8 mouse cellular contexts compared by ENCODE assay signal in the genomic region with DNA sequence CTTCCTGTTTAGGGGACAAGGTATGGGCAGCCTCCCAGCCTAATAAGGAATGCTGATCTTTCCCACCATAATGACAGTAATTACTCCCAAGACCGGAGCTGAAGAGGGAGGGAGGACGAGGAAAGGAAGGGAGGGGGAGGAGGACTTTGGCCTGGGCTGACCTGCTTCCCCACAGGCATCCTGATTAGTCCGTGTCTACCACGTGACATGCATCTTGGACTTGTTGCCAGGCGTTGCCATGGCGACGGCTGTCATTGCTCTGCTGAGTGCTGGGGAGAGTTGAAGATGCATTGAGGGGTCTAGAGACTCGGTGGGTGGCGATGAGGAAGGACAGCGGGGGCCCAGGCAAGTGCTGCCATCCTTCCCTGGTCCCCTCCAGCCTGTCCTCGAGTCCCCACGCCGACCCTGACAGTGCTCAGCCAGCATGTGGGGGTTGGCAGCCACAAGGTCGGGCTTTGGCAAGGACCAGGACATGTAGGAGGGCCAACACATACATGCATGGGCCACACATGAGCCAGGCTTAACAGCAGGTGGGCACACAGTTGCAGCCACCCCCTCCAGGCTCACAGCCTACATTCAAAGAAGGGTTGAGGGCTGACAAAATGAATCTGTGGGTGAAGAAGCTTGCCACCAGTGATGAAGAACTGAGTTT. TPM values are rescaled to one million over a fixed set of nuclear protein-coding genes. Genes with fewer than 3 reads are reported as not detected.
DNase-seq lines count a peak whose midpoint lies in the region; ATAC-seq lines count a peak whose summit lies in the region.

No protein-coding gene starts in this region.

- no peaks in the 10 kb centered on the region for H3K9me3 ChIP-seq in lung, embryonic 15.5 days
- no peaks in the 10 kb centered on the region for H3K9me3 ChIP-seq in hindbrain, embryonic 12.5 days (replicated peaks)
- no peaks in the 10 kb centered on the region for H3K9me3 ChIP-seq in midbrain, embryonic 10.5 days (replicated peaks)

- H3K4me3 ChIP-seq in lung, embryonic 15.5 days: no peak overlapping the region
- H3K4me3 ChIP-seq in hindbrain, embryonic 12.5 days: no peak overlapping the region
- H3K4me3 ChIP-seq in midbrain, embryonic 10.5 days: peak overlapping the region; percentile 35

- H3K4me2 ChIP-seq in lung, embryonic 15.5 days: no peak overlapping the region
- H3K4me2 ChIP-seq in hindbrain, embryonic 12.5 days (replicated peaks): peak overlapping the region; percentile 35

- 4% methylated on average over 14 of the region's 14 CpGs for WGBS in lung, embryonic 15.5 days
- under 1% methylated on average over 14 of the region's 14 CpGs for WGBS in hindbrain, embryonic 12.5 days
- 2% methylated on average over 14 of the region's 14 CpGs for WGBS in midbrain, embryonic 10.5 days

- ATAC-seq in lung, embryonic 15.5 days (ENCODE audit: borderline replicate concordance, extremely low read depth, low FRiP score, low TSS enrichment): peak; percentile 59; the same call in 1 of the 2 replicates
- ATAC-seq in hindbrain, embryonic 12.5 days (ENCODE audit: low FRiP score): peak; percentile 95
- no peak for ATAC-seq in CD4-positive, CD25-positive, alpha-beta regulatory T cell, adult 4 months

- H3K4me1 ChIP-seq in lung, embryonic 15.5 days: no peaks in the 10 kb centered on the region
- peaks cover 13% of the 10 kb centered on the region for H3K4me1 ChIP-seq in hindbrain, embryonic 12.5 days
- peaks cover 16% of the 10 kb centered on the region for H3K4me1 ChIP-seq in midbrain, embryonic 10.5 days

- H3K27ac ChIP-seq in lung, embryonic 15.5 days: no peak overlapping the region
- H3K27ac ChIP-seq in hindbrain, embryonic 12.5 days: no peak overlapping the region
- no peak overlapping the region; the same call in 1 of the 2 replicates for H3K27ac ChIP-seq in midbrain, embryonic 10.5 days (replicated peaks)

- H3K9ac ChIP-seq in lung, embryonic 15.5 days: no peak overlapping the region
- no peak overlapping the region for H3K9ac ChIP-seq in hindbrain, embryonic 12.5 days

- DNase-seq in lung, adult 18-20 months: no peak
- peak; percentile 71 for DNase-seq in embryo, embryonic 11.5 days (ENCODE audit: low read depth, low spot score)
- peak; percentile 89 to 91 for DNase-seq in layer of hippocampus, postnatal 10 days (ENCODE audit: low spot score in 2 of 2)
- DNase-seq in midbrain, embryonic 10.5 days (ENCODE audit: low spot score): peak; percentile 83
- DNase-seq in testis, postnatal 10 days (ENCODE audit: low spot score): peak; percentile 68

- no peaks in the 10 kb centered on the region for H3K36me3 ChIP-seq in lung, embryonic 15.5 days
- H3K36me3 ChIP-seq in hindbrain, embryonic 12.5 days: no peaks in the 10 kb centered on the region
- H3K36me3 ChIP-seq in midbrain, embryonic 10.5 days: no peaks in the 10 kb centered on the region

- no peaks in the 10 kb centered on the region for H3K27me3 ChIP-seq in lung, embryonic 15.5 days
- peaks cover 6% of the 10 kb centered on the region; the same call in 1 of the 2 replicates for H3K27me3 ChIP-seq in hindbrain, embryonic 12.5 days
- no peaks in the 10 kb centered on the region for H3K27me3 ChIP-seq in midbrain, embryonic 10.5 days (ENCODE audit: low read depth, poor library complexity, severe bottlenecking)

RNA-seq across cellular contexts. Expression of a gene that starts 15.2 kb away (rescaled TPM):
- polyA plus RNA-seq in lung, embryonic 15.5 days (2015; fragmentation: Nextera tagmentation; extraction: Ambion mirVana): 37.1 and 37.6 TPM in 2 replicates
- 38.7 and 39.2 TPM in 2 replicates for polyA plus RNA-seq in hindbrain, embryonic 12.5 days (2016; fragmentation: Nextera tagmentation; extraction: Ambion mirVana)
- 10 to 100 TPM; 44.5 to 45.6 TPM for total RNA-seq in layer of hippocampus, postnatal 10 days (2021)
- polyA plus RNA-seq in midbrain, embryonic 10.5 days (2016; fragmentation: Nextera tagmentation; extraction: Ambion mirVana): 45.6 and 46.9 TPM in 2 replicates
- polyA plus RNA-seq in CD4-positive, CD25-positive, alpha-beta regulatory T cell, adult 4 months (2017; shearing (Covaris generic)): 10 to 100 TPM; 17.8 to 21.0 TPM

RNA-seq across cellular contexts. Expression of a gene that starts 22.7 kb away (rescaled TPM):
- polyA plus RNA-seq in lung, embryonic 15.5 days (2015; fragmentation: Nextera tagmentation; extraction: Ambion mirVana): 11.7 and 13.3 TPM in 2 replicates
- 19.5 and 19.8 TPM in 2 replicates for polyA plus RNA-seq in hindbrain, embryonic 12.5 days (2016; fragmentation: Nextera tagmentation; extraction: Ambion mirVana)
- 10 to 100 TPM; 45.3 to 46.5 TPM for total RNA-seq in layer of hippocampus, postnatal 10 days (2021)
- 11.7 and 15.1 TPM in 2 replicates for polyA plus RNA-seq in midbrain, embryonic 10.5 days (2016; fragmentation: Nextera tagmentation; extraction: Ambion mirVana)
- polyA plus RNA-seq in CD4-positive, CD25-positive, alpha-beta regulatory T cell, adult 4 months (2017; shearing (Covaris generic)): 1 to 10 TPM; 4.4 to 5.5 TPM

RNA-seq across cellular contexts. Expression of a gene that starts 42.6 kb away (rescaled TPM):
- 4.2 and 4.6 TPM in 2 replicates for polyA plus RNA-seq in lung, embryonic 15.5 days (2015; fragmentation: Nextera tagmentation; extraction: Ambion mirVana)
- polyA plus RNA-seq in hindbrain, embryonic 12.5 days (2016; fragmentation: Nextera tagmentation; extraction: Ambion mirVana): 2.3 and 2.5 TPM in 2 replicates
- 1 to 10 TPM; 5.2 to 5.9 TPM for total RNA-seq in layer of hippocampus, postnatal 10 days (2021)
- 2.4 and 3.1 TPM in 2 replicates for polyA plus RNA-seq in midbrain, embryonic 10.5 days (2016; fragmentation: Nextera tagmentation; extraction: Ambion mirVana)
- polyA plus RNA-seq in CD4-positive, CD25-positive, alpha-beta regulatory T cell, adult 4 months (2017; shearing (Covaris generic)): 10 to 100 TPM in 1 of 2 experiments, 1 to 10 TPM in 1; 8.9 to 11.6 TPM

RNA-seq across cellular contexts. Expression of a gene that starts 50.2 kb away (rescaled TPM):
- polyA plus RNA-seq in lung, embryonic 15.5 days (2015; fragmentation: Nextera tagmentation; extraction: Ambion mirVana): 103 TPM in 2 replicates
- 59.2 and 63.0 TPM in 2 replicates for polyA plus RNA-seq in hindbrain, embryonic 12.5 days (2016; fragmentation: Nextera tagmentation; extraction: Ambion mirVana)
- 10 to 100 TPM; 48.3 to 53.7 TPM for total RNA-seq in layer of hippocampus, postnatal 10 days (2021)
- polyA plus RNA-seq in midbrain, embryonic 10.5 days (2016; fragmentation: Nextera tagmentation; extraction: Ambion mirVana): 77.0 and 78.4 TPM in 2 replicates
- polyA plus RNA-seq in CD4-positive, CD25-positive, alpha-beta regulatory T cell, adult 4 months (2017; shearing (Covaris generic)): 10 to 100 TPM; 58.9 to 59.6 TPM

RNA-seq across cellular contexts. Expression of a gene that starts 58.7 kb away (rescaled TPM):
- polyA plus RNA-seq in lung, embryonic 15.5 days (2015; fragmentation: Nextera tagmentation; extraction: Ambion mirVana): 82.4 and 82.5 TPM in 2 replicates
- polyA plus RNA-seq in hindbrain, embryonic 12.5 days (2016; fragmentation: Nextera tagmentation; extraction: Ambion mirVana): 37.1 and 37.2 TPM in 2 replicates
- 1 to 10 TPM; 5.7 to 7.3 TPM for total RNA-seq in layer of hippocampus, postnatal 10 days (2021)
- 59.5 and 70.0 TPM in 2 replicates for polyA plus RNA-seq in midbrain, embryonic 10.5 days (2016; fragmentation: Nextera tagmentation; extraction: Ambion mirVana)
- 10 to 100 TPM; 31.8 to 32.1 TPM for polyA plus RNA-seq in CD4-positive, CD25-positive, alpha-beta regulatory T cell, adult 4 months (2017; shearing (Covaris generic))

Comparison
In these comparisons a context has a peak if more than half of its experiments do, and no peak if none do; other contexts are left out.
1. DNase-seq: peak in embryo, embryonic 11.5 days (single experiment), layer of hippocampus, postnatal 10 days (2 of 2), midbrain, embryonic 10.5 days (single experiment) and testis, postnatal 10 days (single experiment); none in lung, adult 18-20 months (0 of 2).